Mouse (Mus musculus): ENCODE results near the gene 1700001L19Rik. TPM values are rescaled to one million over a fixed set of nuclear protein-coding genes. Genes with fewer than 3 reads are reported as not detected.

Gene 1700001L19Rik
- total and polyA plus RNA-seq, 2 experiments, result not detected

GRCm38 (mm10) chr13:68627041-68627440 lies 29.8 kb downstream of the 1700001L19Rik start:
- Histone ChIP-seq H3K9ac (ENCODE audit: low read depth, low read length) (no peak overlapping the region), H3K79me2 (ENCODE audit: control insufficient read depth, insufficient read depth, low read length) (no peaks in the 10 kb centered on the region), H3K27ac (replicated peaks; ENCODE audit: insufficient read depth, low read depth, low read length) (no peak overlapping the region), H3K4me3 (ENCODE audit: insufficient read depth, low read depth, low read length) (no peak overlapping the region), H3K36me3 (ENCODE audit: control insufficient read depth, insufficient read depth, low read length) (no peaks in the 10 kb centered on the region), H3K4me1 (ENCODE audit: control insufficient read depth, insufficient read depth, low read length) (0 out of 2 replicates have a peak, but pooled peaks cover 2% of the 10 kb centered on the region), H3K27me3 (ENCODE audit: control insufficient read depth, insufficient read depth, low read length) (0 out of 2 replicates have a peak, but pooled peaks cover 3% of the 10 kb centered on the region)
- peak; percentile 92 for DNase-seq (ENCODE audit: extremely low read depth, low read depth, low spot score)
- WGBS, result 19% methylated on average over 3 of the region's 3 CpGs
- TF ChIP-seq CTCF (IDR thresholded peaks at IDR 0.05; ENCODE audit: low read depth, low read length) (no peak), POLR2A (IDR thresholded peaks at IDR 0.05; ENCODE audit: extremely low read depth, insufficient read depth, low read length) (no peak)

DNA sequence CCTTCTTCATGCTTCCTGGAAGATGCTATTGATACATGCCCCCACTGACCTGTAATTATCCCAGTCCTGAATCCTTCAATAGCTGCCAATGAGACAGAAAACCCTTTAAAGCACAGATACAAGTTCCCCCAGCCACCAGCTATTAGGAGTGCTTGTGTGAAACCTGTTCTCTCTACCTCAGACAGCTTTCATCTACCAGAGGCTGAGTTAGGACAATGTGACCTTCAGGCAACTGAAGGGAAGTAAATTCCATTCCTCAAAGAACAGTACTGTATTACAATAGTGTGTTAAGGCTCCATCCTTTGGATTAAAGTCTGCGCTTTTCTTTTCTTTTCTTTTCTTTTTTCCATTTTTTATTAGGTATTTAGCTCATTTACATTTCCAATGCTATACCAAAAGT lies 45.6 kb downstream of the 1700001L19Rik start:
- Histone ChIP-seq H3K4me3 (ENCODE audit: insufficient read depth, low read depth, low read length) (no peak overlapping the region), H3K4me1 (ENCODE audit: control insufficient read depth, insufficient read depth, low read length) (no peaks in the 10 kb centered on the region), H3K27ac (replicated peaks; ENCODE audit: insufficient read depth, low read depth, low read length) (no peak overlapping the region), H3K36me3 (ENCODE audit: control insufficient read depth, insufficient read depth, low read length) (no peaks in the 10 kb centered on the region), H3K79me2 (ENCODE audit: control insufficient read depth, insufficient read depth, low read length) (no peaks in the 10 kb centered on the region), H3K27me3 (ENCODE audit: control insufficient read depth, insufficient read depth, low read length) (no peaks in the 10 kb centered on the region), H3K9ac (ENCODE audit: low read depth, low read length) (no peak overlapping the region)
- no peak for DNase-seq (ENCODE audit: extremely low read depth, low read depth, low spot score)
- TF ChIP-seq POLR2A (IDR thresholded peaks at IDR 0.05; ENCODE audit: extremely low read depth, insufficient read depth, low read length), result no peak
- TF ChIP-seq CTCF (IDR thresholded peaks at IDR 0.05; ENCODE audit: low read depth, low read length), result no peak
- 100% methylated on average over 1 of the region's 1 CpGs for WGBS

Other genes with a start within 250 kb of the 1700001L19Rik start
- gene Mtrr, start 15.3 kb upstream of the 1700001L19Rik start, total RNA-seq (2014; rRNA removed), result 6.8 and 7.0 TPM in 2 replicates
- 4.8 and 5.1 TPM in 2 replicates for gene Mtrr, start 15.3 kb upstream of the 1700001L19Rik start, polyA plus RNA-seq (2012; rRNA removed)
- gene Fastkd3, start 15.2 kb upstream of the 1700001L19Rik start, total RNA-seq (2014; rRNA removed), result 3.2 and 3.9 TPM in 2 replicates
- gene Fastkd3, start 15.2 kb upstream of the 1700001L19Rik start, polyA plus RNA-seq (2012; rRNA removed), result 7.1 and 7.4 TPM in 2 replicates